Mouse (Mus musculus): ENCODE data around the gene Ankrd40. TPM values are rescaled to one million over a fixed set of nuclear protein-coding genes. Genes with fewer than 3 reads are reported as not detected.

Gene Ankrd40
- total and polyA plus RNA-seq, 3 experiments: 254 to 287 (median 285) TPM

GRCm38 (mm10) chr11:94342114-94342905, 14.5 kb downstream of the Ankrd40 start:
- Histone ChIP-seq H3K27me3 (ENCODE audit: control insufficient read depth, insufficient read depth, low read length) (no peaks in the 10 kb centered on the region), H3K4me3 (no peak overlapping the region), H3K27ac (no peak overlapping the region), H3K9ac (ENCODE audit: low read depth, low read length) (no peak overlapping the region), H3K36me3 (ENCODE audit: control insufficient read depth, insufficient read depth, low read length) (no peaks in the 10 kb centered on the region; the same call in 1 of the 2 replicates), H3K4me1 (ENCODE audit: control insufficient read depth, insufficient read depth, low read length) (no peaks in the 10 kb centered on the region; the same call in 1 of the 2 replicates), H3K79me2 (replicated peaks; ENCODE audit: control insufficient read depth, insufficient read depth, low read length) (no peaks in the 10 kb centered on the region)
- WGBS: 62% methylated on average over 13 of the region's 13 CpGs
- TF ChIP-seq CTCF (IDR thresholded peaks at IDR 0.05) (no peak), POLR2A (IDR thresholded peaks at IDR 0.05; ENCODE audit: insufficient read depth, low read depth, low read length) (no peak), EP300 (IDR thresholded peaks at IDR 0.05; ENCODE audit: insufficient read depth, low read depth, low read length) (no peak)
- DNase-seq: no peak
- intact Hi-C loops (cut with DNase I): loop anchor here (5.0 kb wide), 1 partner anchor 205 kb away; the partner anchor contains the start of gene Rsad1

GRCm38 (mm10) chr11:94343955-94344358, 16.2 kb downstream of the Ankrd40 start:
- H3K4me3 ChIP-seq: no peak overlapping the region
- intact Hi-C loops (cut with DNase I): loop anchor here (5.0 kb wide), 1 partner anchor 203 kb away; the partner anchor contains the start of gene Rsad1

GRCm38 (mm10) chr11:94344470-94344869, 16.7 kb downstream of the Ankrd40 start:
- intact Hi-C loops (cut with DNase I): loop anchor here (5.0 kb wide), 1 partner anchor 203 kb away; the partner anchor contains the start of gene Rsad1
- no peaks in the 10 kb centered on the region for H3K79me2 ChIP-seq (replicated peaks; ENCODE audit: control insufficient read depth, insufficient read depth, low read length)
- DNase-seq: no peak
- TF ChIP-seq POLR2A (IDR thresholded peaks at IDR 0.05; ENCODE audit: insufficient read depth, low read depth, low read length) (no peak), CTCF (IDR thresholded peaks at IDR 0.05) (no peak), EP300 (IDR thresholded peaks at IDR 0.05; ENCODE audit: insufficient read depth, low read depth, low read length) (no peak)
- no peak overlapping the region for H3K27ac ChIP-seq
- no peak overlapping the region for H3K4me3 ChIP-seq
- H3K9ac ChIP-seq (ENCODE audit: low read depth, low read length): no peak overlapping the region
- H3K36me3 ChIP-seq (ENCODE audit: control insufficient read depth, insufficient read depth, low read length): no peaks in the 10 kb centered on the region; the same call in 1 of the 2 replicates
- no peaks in the 10 kb centered on the region; the same call in 1 of the 2 replicates for H3K4me1 ChIP-seq (ENCODE audit: control insufficient read depth, insufficient read depth, low read length)
- no peaks in the 10 kb centered on the region for H3K27me3 ChIP-seq (ENCODE audit: control insufficient read depth, insufficient read depth, low read length)
- 66% methylated on average over 1 of the region's 1 CpGs for WGBS

More at GRCm38 (mm10) chr11:94343955-94344358, 16.2 kb downstream of the Ankrd40 start:
- no peaks in the 10 kb centered on the region for H3K27me3 ChIP-seq (ENCODE audit: control insufficient read depth, insufficient read depth, low read length)
- TF ChIP-seq CTCF (IDR thresholded peaks at IDR 0.05): no peak
- TF ChIP-seq POLR2A (IDR thresholded peaks at IDR 0.05; ENCODE audit: insufficient read depth, low read depth, low read length): no peak
- TF ChIP-seq EP300 (IDR thresholded peaks at IDR 0.05; ENCODE audit: insufficient read depth, low read depth, low read length): no peak
- H3K27ac ChIP-seq: no peak overlapping the region
- no peaks in the 10 kb centered on the region for H3K79me2 ChIP-seq (replicated peaks; ENCODE audit: control insufficient read depth, insufficient read depth, low read length)
- DNase-seq: no peak
- no peaks in the 10 kb centered on the region; the same call in 1 of the 2 replicates for H3K4me1 ChIP-seq (ENCODE audit: control insufficient read depth, insufficient read depth, low read length)
- WGBS: 26% methylated on average over 5 of the region's 5 CpGs
- no peak overlapping the region for H3K9ac ChIP-seq (ENCODE audit: low read depth, low read length)
- H3K36me3 ChIP-seq (ENCODE audit: control insufficient read depth, insufficient read depth, low read length): no peaks in the 10 kb centered on the region; the same call in 1 of the 2 replicates

GRCm38 (mm10) chr11:94345926-94346325, 18.1 kb downstream of the Ankrd40 start:
- Histone ChIP-seq H3K79me2 (replicated peaks; ENCODE audit: control insufficient read depth, insufficient read depth, low read length) (no peaks in the 10 kb centered on the region), H3K27me3 (ENCODE audit: control insufficient read depth, insufficient read depth, low read length) (no peaks in the 10 kb centered on the region), H3K36me3 (ENCODE audit: control insufficient read depth, insufficient read depth, low read length) (no peaks in the 10 kb centered on the region), H3K4me1 (ENCODE audit: control insufficient read depth, insufficient read depth, low read length) (no peaks in the 10 kb centered on the region; the same call in 1 of the 2 replicates), H3K4me3 (no peak overlapping the region), H3K9ac (ENCODE audit: low read depth, low read length) (no peak overlapping the region), H3K27ac (no peak overlapping the region)
- DNase-seq: no peak
- intact Hi-C loops (cut with DNase I): no loop called here
- 74% methylated on average over 10 of the region's 10 CpGs for WGBS
- TF ChIP-seq EP300 (IDR thresholded peaks at IDR 0.05; ENCODE audit: insufficient read depth, low read depth, low read length) (no peak), CTCF (IDR thresholded peaks at IDR 0.05) (no peak)

GRCm38 (mm10) chr11:94346611-94347010, 18.8 kb downstream of the Ankrd40 start:
- WGBS: 24% methylated on average over 3 of the region's 3 CpGs
- no peak overlapping the region for H3K27ac ChIP-seq
- H3K4me3 ChIP-seq: no peak overlapping the region
- H3K4me1 ChIP-seq (ENCODE audit: control insufficient read depth, insufficient read depth, low read length): no peaks in the 10 kb centered on the region; the same call in 1 of the 2 replicates
- TF ChIP-seq POLR2A (IDR thresholded peaks at IDR 0.05; ENCODE audit: insufficient read depth, low read depth, low read length) (no peak), CTCF (IDR thresholded peaks at IDR 0.05) (no peak), EP300 (IDR thresholded peaks at IDR 0.05; ENCODE audit: insufficient read depth, low read depth, low read length) (no peak)
- H3K36me3 ChIP-seq (ENCODE audit: control insufficient read depth, insufficient read depth, low read length): no peaks in the 10 kb centered on the region
- H3K9ac ChIP-seq (ENCODE audit: low read depth, low read length): no peak overlapping the region
- DNase-seq: no peak
- no peaks in the 10 kb centered on the region for H3K79me2 ChIP-seq (replicated peaks; ENCODE audit: control insufficient read depth, insufficient read depth, low read length)
- intact Hi-C loops (cut with DNase I): no loop called here
- H3K27me3 ChIP-seq (ENCODE audit: control insufficient read depth, insufficient read depth, low read length): no peaks in the 10 kb centered on the region

GRCm38 (mm10) chr11:94347063-94347575, 19.3 kb downstream of the Ankrd40 start:
- Histone ChIP-seq H3K27ac (no peak overlapping the region), H3K36me3 (ENCODE audit: control insufficient read depth, insufficient read depth, low read length) (no peaks in the 10 kb centered on the region), H3K27me3 (ENCODE audit: control insufficient read depth, insufficient read depth, low read length) (no peaks in the 10 kb centered on the region), H3K4me1 (ENCODE audit: control insufficient read depth, insufficient read depth, low read length) (no peaks in the 10 kb centered on the region; the same call in 1 of the 2 replicates), H3K9ac (ENCODE audit: low read depth, low read length) (no peak overlapping the region), H3K4me3 (no peak overlapping the region), H3K79me2 (replicated peaks; ENCODE audit: control insufficient read depth, insufficient read depth, low read length) (no peaks in the 10 kb centered on the region)
- TF ChIP-seq POLR2A (IDR thresholded peaks at IDR 0.05; ENCODE audit: insufficient read depth, low read depth, low read length) (no peak), EP300 (IDR thresholded peaks at IDR 0.05; ENCODE audit: insufficient read depth, low read depth, low read length) (no peak)
- WGBS: 85% methylated on average over 7 of the region's 7 CpGs
- intact Hi-C loops (cut with DNase I): no loop called here
- no peak for DNase-seq

Measured in heart, adult 2 months (tissue).